Mouse (Mus musculus) G1E-ER4 (cell line): ENCODE measurements around the gene Gm10340. TPM values are rescaled to one million over a fixed set of nuclear protein-coding genes. Genes with fewer than 3 reads are reported as not detected.
"Not testable (repeated sequence)": the region's sequence is repeated elsewhere in the genome, so short reads cannot be mapped to it uniquely, and the experiment has no call there.

Source experiments
- GATA1 ChIP-seq: IDR thresholded peaks from one replicate; pipeline ENCODE4 v1.8.0; 2012; ENCODE audit warnings: low read length, inconsistent platforms
- polyA plus RNA-seq: library from polyadenylated mRNA; stranded (reverse); fragments of >175 nt; gene quantifications from 2 replicates; pipeline ENCODE4 v1.2.3, GENCODE M21; 2012

The Gm10340 gene
- not detected in 2 replicates for polyA plus RNA-seq

DNA sequence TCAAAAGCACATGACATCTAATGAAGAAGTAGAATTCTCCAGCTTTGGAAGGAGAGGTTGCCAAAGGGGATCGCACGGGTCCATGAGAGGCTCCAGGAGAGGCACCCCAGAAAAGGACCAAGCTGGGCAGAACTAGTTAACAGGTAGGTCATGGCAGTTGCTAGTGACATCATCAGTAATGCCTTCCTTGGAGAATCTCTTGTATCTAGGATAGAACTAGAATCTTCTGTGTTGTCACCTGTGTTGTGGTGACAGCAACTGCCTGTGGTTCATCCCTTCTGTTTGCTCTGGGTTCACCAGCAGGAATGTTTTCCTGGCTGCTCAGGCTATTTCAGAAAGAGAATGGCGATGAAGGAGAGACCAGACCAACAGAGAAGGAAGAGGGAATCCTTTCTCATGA lies at the start of gene Gm10340:
Gm10340 (plus strand) TSS at position 301 of the 400 bp plus-strand sequence.
- TF ChIP-seq GATA1, result not testable (repeated sequence)

DNA sequence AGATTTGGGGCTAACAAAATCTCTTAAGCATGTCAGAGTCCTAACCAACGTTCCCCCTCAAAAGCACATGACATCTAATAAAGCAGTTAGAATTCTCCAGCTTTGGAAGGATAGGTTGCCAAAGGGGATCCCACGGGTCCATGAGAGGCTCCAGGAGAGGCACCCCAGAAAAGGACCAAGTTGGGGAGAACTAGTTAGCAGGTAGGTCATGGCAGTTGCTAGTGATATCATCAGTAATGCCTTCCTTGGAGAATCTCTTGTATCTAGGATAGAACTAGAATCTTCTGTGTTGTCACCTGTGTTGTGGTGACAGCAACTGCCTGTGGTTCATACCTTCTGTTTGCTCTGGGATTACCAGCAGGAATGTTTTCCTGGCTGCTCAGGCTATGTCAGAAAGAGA lies 54.2 kb downstream of the Gm10340 start, which contains the start of gene Gm5795:
Gm5795 (plus strand) TSS at position 301 of the 400 bp plus-strand sequence.
- TF ChIP-seq GATA1, result not testable (repeated sequence)

Other genes starting within 250 kb of the Gm10340 start
- not detected in 2 replicates for gene Gm2888, start 104.0 kb upstream of the Gm10340 start, polyA plus RNA-seq
- gene Gm2897, start 84.7 kb upstream of the Gm10340 start, polyA plus RNA-seq, result not detected in 2 replicates
- gene Gm5795, start 54.3 kb downstream of the Gm10340 start, polyA plus RNA-seq, result not detected in 2 replicates
- gene D830030K20Rik, start 74.5 kb downstream of the Gm10340 start, polyA plus RNA-seq, result not detected in 2 replicates
- gene Gm2956, start 198.6 kb downstream of the Gm10340 start, polyA plus RNA-seq, result not detected in 2 replicates